Mouse (Mus musculus) frontal cortex, adult 2 months (tissue): ENCODE results near the gene Lta. TPM values are rescaled to one million over a fixed set of nuclear protein-coding genes. Genes with fewer than 3 reads are reported as not detected.
"Not testable (repeated sequence)": the region's sequence is repeated elsewhere in the genome, so short reads cannot be mapped to it uniquely, and the experiment has no call there.

ENCODE experiments used
- DNase-seq, 2 experiments: peaks; one replicate each; pipeline ENCODE4 v3.0.0; 2022; ENCODE audit warnings: low spot score in 1 of 2; ENCODE audit errors: extremely low spot score in 1 of 2
- polyA plus RNA-seq: library from polyadenylated mRNA; depleted of rRNA; stranded (reverse); fragments of >200 nt; gene quantifications from 2 replicates; pipeline ENCODE4 v1.2.3, GENCODE M21; 2012

Gene Lta
- polyA plus RNA-seq, 1 experiment: 0.06 TPM

DNA sequence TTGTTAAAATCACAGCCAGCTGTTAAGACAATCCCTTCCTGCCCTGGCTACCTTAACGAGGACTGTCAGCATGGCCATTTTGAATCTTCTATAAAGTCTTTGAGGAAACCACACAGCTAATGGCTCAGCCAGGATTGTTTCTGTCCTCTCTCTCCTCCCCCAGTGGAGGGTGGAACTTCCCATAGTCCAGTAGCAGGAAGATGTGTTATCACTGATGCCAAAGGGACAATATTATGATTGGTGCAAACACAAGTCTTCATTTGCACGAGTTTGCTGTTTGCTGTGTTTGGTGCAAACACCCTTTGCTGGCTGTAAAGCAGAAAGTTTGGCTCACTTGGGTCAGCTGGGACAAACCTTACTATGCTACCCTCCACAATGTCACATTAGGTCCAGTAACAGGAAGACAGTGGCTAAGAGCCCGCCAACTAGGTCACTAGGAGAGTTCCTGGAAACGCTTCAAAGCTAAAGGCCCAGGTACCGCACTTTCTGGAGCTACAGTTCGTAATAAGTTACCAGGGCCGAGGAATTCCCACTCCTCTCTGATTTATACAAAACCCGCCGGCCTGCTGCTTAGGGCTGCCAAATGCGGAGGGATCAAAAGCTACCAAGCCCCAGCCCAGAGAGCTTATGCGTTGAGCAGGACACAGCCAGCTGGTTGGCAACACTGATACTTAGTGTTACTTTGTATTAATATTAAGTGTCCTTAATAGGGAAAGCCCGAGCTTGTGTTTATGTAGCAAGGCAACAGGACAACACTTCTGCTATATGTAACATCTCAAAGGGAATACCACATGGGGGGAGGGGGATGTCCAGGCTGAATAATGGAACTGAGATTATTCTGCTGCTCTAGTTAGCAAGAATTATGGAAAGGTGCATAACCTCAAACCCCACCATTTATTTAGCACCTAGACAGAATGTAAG lies 35.5 kb upstream of the Lta start:
- no peak for DNase-seq

DNA sequence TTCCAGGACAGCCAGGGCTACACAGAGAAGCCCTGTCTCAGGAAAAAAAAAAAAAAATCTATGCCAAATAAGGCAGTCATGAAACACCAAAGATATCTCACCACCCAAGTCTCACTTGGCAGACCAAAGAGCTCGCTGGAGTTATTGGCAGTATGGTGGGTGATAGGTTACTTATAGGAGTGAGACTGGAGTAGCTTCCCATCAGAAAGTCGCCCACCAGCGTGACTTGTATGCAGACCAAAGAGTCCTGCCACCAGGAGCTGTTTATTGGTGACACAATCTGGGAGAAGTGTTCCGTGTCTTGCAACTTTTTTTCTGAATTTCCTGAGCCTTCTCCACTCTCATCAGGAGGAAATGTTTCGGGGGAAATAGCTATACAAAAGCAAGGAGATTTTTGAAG lies 34.5 kb upstream of the Lta start:
- DNase-seq: peak in 1 of 2 experiments; percentile 38

DNA sequence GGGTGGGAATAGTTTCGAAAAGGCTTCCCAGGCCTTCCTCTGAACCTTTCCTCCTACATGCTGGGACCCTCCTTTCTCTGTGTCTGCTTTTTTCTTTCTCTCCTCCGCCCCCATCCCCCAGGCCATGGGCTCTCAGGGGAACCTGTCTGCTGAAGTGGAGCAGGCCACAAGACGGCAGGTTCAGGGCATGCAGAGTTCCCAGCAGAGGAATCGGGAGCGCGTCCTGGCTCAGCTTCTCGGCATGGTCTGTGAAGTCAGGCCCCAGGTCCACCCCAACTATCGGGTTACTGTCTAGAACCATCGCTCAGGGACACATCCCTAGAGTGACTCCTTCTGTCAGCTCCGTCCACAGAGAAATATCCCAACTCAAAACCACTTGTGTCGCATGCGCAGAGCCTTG lies 32.4 kb upstream of the Lta start:
- no peak for DNase-seq

DNA sequence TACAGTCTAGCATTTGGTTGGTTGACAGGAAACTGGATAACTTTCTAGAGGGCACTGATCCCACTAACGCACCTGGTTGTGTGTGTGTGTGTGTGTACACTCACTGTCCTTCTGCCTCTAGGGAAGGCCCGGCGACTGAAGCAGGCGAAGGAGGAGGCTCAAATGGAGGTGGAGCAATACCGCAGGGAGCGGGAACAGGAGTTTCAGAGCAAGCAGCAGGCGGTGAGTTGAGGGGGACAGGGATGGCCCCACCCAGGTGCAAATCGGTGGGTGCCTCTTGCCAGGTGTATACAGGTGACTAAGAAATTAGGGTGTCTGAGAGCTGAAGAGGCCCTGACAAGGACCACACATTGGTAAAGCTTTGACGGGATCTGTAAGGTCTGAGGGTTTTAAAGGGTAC lies 31.8 kb upstream of the Lta start:
- peak in 1 of 2 experiments; percentile 51 for DNase-seq

DNA sequence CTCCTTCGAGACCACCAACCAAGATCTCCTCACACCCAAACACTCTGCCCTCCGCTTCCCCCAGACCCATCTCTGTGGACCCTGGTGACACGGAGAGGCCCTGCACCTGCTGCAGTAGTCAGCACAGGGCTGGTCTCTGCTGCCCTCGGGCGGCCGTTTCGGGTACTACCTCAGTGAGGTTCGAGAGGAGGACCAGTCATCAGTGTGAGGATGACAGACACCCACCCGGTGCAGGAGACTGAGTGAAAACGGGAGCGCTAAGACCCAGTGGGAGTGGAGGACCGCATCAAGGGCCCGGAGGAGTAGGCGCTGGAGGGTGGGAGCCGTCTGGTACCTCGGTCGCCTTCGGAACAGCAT lies 31.2 kb upstream of the Lta start:
- DNase-seq: peak; percentile 97 to 100

DNA sequence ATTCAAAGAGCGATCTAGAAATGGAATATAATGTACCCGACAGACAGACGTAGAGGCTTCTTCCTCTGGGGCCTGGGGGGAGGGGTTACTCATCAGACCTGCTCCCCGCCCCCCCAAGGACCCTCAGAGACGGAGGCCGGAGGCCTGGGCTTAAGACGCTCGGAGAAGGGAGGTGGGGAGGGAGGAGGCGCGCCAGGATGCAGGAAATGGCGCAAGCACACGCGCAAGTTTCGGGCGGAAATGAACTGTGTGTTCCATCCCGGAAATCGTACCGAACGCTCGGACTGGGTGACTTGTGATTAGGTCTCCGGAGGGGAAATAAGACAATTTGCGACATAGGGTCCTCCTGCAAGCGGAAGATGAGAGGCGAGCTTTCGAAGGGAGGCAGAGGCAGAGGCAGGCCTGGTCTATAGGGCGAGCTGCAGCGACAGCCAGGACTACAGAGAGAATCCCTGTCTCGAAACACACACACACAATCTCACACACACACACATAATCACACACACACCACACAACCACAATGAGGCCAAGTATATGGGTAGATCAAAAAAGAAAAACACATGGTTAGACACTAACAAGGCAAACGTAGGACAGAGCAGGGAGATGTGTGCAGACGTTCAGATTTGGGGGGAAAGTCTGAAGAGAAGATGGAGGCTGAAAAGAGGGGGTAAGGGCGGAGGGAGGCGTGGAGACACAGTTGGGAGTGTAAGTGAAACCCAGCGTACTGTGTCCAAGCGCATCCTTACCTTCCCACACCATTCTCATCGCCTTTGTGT lies 30.7 kb upstream of the Lta start, which contains the start of gene Nfkbil1:
Gene Nfkbil1 (minus strand): TSS at position 179 of the 776 bp plus-strand sequence.
- DNase-seq: peak; percentile 91 to 95

DNA sequence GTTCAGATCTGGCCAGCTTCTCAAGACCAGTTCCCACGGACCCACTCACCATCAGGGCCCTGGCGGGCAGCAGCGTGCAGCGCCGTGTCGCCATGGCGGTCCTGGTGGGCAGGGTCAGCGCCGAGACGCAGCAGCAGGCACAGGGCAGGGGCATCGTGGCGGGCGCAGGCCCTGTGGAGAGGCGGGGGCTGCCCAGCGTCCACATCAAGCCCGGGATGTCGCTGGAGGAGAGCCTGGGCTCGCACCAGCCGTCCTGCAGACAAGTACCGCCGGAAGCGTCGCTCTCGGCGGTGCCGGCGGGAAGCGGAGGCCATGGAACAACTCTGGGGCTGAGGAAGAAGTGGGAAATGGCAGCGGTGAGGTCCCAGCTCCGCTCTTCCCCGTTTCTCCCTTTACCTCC lies 29.8 kb upstream of the Lta start:
- no peak for DNase-seq

DNA sequence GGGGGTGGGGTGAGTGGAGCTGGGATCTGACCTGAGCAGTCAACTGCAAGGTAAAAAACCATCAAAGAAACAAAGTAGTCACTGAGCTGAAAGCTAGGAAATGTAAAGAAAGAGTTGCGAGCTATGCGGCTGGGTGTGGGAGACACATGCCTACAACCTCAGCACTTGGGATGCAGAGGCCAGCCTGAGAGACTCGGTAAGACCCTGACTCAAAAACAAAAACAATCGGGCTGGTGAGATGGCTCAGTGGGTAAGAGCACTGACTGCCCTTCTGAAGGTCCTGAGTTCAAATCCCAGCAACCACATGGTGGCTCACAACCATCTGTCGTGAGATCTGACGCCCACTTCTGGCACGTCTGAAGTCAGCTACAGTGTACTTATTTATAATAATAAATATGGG lies 28.9 kb upstream of the Lta start:
- DNase-seq: not testable (repeated sequence)

DNA sequence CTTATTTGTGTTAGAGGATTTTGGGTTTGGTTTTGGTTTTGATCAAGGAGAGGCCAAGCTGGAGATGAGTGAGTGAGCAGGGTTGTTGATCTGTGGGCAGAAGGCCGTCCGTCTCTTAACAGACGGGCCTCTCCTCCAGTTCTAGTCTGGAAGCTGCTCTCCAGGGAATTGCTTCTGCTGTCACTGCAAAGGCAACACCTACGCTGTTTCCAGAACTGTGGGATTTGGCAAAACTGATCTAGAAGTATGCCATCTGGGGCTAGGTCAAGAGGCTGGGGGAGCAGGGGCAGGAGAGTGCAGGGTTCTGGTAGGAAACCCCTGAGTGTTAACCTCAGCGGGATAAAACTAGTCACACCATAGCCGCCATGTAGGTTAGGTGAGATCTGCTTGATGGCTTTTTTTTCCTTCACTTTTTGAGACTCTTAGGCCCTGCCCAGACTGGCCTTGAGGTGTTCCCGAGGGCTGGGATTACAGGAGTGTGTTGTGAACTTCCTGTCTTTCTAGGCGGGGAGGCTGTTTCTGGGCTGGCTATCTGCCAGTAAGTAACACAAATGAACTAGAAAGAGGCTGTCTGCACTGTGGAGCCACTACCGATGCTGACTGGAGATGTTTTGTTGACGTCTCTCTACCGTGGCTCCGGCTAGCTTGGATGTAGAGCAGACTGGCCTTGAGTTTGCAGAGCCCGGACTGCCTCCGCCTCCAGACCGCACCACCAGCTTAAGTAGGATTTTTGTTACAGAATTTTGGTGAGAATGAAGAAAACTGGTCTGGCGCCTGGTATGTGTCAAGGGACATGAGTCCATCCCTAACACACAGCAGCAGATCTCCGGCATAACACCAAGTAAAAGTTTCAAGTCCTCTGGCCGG lies 28.2 kb upstream of the Lta start, which contains the start of gene Atp6v1g2:
Gene Atp6v1g2 (plus strand): TSS at position 547 of the 867 bp plus-strand sequence.
- no peak for DNase-seq

DNA sequence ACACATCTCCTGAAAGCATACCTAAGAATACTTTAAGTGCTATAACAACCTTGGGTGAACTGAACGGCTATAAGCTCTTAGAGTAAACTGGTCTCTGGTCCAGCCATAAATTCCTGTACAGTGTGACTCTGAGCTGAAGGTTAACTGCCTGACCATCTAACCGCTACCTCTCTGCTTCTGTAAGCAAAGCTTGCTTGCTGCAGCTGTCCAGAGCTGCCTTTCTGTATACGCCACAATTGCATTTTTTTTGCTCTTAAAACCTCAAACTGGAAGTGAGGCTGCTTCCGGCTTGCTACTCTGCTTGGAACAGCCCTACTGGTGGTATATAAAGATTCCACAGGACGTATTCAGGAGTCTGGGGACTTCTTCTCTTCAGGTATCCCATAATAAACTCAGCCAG lies 27.5 kb upstream of the Lta start:
- no peak for DNase-seq

DNA sequence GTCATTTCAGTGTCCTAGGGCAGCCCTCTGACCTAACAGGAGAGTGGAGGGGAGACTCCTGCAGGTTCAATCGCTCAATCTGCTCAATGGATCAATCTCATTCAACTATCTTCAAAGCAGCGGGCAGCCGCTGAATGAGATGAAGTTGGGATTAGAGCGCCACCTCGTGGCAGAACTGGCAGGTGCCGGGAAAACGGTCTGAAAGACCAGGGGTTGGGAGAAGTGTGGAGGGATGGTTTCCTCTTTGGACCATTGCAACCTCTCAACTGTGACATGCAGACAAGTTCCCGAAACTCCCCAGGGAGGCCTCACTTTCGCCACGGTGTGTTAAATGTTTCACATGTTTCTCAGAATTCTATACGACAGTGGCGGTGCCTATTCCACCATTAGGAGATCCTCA lies 26.9 kb upstream of the Lta start:
- peak in 1 of 2 experiments; percentile 92 for DNase-seq

DNA sequence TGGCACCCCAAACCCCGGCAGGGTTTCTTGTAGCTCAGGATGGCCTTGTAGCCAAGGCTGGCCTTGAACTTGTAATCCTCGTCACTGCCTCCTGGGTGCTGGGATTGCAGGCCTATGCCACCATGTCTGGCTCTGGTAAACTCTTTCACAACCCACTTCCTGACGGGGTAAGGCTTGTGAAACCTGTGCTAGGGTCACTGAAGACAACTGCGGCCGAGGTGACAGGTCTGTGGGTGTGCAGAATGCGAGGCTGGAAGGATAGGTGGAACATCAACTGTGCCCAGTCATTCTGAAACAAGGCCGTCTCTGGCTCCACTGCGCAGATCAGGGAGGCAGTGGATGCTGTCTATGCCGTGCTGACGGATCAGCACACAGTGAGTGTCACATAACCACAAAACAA lies 25.9 kb upstream of the Lta start:
- no peak for DNase-seq

DNA sequence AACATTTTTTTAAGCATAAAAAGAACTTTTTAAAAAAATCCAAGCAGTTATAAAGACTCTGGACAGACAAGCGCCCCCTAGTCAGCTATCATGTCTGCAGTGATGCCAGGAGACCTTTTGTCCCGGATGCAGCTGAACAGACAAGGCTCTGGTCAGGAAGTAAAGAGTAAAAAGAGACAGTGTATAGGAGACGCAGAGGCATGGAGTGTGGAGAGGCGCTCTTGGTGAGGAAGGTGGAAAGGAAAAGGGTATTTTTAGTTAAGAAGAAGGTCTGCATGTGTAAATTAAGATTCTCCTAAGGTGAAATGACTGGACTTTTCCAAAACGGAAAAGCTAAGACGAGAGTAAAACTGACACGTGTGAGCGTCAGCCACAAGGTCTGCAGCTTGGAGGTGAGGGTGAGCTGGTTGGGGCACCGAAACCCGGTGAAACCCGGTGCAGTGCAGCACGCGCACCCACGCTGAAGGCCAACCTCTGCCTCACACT lies 21.5 kb upstream of the Lta start:
- no peak for DNase-seq

DNA sequence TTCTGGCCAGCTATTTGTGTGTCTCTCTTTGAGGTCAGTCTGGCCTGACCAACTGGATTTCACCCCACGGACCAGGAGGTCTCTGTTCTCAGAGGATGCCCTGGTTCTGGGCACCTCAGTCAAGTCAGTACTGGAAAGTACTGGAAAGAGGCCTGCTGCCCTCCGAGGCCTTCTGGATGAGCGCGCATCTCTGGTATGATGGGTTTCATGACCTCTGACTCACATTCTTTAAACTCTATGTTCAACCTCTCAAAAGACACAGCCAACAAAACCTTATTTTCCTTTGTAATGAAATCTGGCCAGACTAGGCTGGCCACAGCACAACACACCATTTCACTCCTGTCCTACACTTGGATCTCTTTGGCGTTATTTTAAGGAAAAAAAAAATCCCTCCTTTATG lies 20.3 kb upstream of the Lta start:
- no peak for DNase-seq

DNA sequence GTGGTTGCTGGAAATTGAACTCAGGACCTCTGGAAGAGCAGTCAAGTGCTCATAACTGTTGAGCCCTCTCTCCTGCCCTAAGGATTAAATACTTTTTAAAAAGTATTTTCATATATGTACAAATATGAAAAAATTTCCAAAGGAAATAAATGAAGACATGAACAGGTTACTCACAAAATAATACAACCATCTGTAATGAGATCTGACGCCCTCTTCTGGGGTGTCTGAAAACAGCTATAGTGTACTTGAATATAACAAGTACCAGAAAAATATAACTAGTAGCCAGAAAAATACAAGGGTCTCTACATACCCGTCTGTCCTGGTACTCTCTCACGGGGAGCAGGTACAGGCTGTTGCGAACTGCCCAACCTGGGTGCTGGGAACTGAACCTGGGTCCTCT lies 19.5 kb upstream of the Lta start:
- DNase-seq: no peak

DNA sequence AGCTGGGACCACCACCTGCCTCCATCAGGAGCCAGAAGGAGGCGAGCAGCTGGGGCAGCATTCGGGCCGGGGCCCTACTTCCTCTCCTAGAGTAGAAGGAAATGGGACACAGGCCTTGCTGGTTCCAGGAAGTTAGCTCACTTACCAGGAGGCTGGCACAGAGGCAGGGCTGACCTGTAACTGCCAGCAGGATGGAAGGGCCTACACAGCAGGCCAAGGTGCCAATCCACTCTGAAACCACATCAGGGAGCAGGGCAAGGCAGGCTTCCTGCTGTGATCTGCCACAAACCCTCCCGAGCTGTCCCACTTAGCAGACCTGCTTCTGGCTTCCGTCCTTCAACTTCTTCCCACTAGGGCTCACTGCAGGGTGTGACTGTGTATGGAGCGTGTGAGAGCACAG lies 17.1 kb upstream of the Lta start:
- no peak for DNase-seq

DNA sequence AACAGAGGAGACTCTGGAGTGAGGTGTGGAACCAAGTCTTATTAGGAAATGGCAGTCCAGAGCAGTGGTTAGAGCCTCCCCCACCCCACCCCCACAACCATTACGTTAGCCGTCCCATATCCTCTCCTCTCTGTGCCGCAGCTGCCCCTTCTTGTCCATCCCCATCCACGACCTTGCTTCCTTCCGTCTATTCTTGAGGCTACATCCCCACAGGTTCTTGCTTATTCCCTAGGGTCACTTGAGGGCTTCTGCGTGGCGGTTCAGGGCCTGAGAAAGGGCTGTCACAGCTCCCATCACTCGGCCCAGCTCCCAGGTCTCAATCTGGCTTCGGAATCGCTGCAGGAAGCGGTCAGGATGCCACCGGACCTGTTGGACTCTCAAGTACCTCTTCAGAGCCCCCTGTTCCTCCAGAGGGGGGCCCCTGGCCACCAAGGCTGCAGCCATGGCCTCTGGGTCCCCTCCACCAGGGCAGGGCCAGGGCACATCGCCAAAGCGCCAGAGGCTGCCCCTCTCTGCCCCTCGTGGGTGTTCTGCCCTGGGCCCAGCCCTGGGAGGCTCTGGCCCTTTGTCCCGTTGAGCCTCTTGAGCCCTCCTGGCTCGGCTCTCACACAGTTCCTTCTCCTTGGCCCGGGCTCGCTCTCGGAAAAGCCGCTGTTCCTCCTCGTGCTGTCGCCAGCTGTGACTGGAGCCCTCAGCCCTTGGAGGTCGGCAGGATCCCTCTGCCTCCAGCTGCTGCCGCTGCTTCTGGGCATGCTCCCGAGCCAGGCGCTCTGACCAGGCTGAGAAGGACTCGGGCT lies 15.2 kb upstream of the Lta start, which contains the start of gene Gm16181:
Gene Gm16181 (plus strand): TSS at position 679 of the 797 bp plus-strand sequence.
- DNase-seq: no peak

DNA sequence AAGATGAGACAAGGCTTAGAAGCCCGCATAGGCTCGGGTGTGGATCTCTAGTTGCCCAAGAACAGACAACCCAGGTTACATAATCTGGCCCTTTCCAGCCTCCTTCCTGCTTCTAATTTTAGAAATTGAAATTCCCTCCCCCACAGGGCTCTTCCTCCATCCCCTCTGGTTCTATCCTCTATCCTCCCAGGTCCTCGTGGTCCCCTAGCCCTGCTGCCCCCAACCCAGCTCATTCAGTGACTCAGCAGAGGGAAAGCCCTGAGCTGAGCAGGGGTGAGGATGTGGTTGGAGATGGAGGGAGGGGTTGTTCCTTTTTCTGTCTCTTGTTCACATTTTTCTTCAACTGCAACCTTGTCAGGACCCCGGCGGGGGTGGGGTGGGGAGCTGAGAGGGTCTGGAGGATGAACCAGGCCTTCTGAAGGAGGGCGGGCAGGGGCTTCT lies 14.5 kb upstream of the Lta start:
- no peak for DNase-seq

DNA sequence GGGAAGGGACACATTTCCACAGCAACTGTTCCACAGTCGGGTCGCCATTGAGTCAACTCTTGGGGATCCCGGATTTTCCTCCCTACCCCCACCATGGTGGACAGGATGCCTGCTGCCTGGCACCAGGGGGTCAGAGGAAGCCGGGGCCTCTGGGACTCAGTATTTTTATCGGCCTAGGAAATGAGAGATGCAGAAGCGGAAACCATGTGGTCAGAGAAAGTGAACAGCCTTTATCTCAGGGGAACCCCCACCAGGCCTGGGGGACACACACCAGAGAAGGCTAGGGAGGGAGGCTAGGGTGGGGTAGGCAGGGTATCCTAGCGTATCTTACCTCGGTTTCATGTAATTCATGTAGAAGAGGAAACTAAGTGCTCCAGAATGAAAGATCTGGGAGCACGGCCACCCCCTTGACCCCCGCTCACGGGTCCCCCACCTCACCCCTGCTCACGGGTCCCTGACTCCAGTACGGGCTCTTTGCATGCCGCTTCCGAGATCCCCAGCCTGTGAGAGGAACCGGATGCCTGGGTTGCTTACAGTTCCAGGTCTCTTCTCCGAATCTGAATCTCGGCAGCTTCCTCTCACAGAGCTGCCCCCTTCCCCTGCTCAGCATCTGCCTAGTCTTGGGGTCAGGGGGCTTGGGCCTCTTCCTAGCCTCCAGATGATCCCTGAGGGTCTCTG lies 13.5 kb upstream of the Lta start:
- DNase-seq: no peak
